Mouse (Mus musculus): ENCODE data around the gene Olfr1061. TPM values are rescaled to one million over a fixed set of nuclear protein-coding genes. Genes with fewer than 3 reads are reported as not detected.
"Not testable (repeated sequence)": the region's sequence is repeated elsewhere in the genome, so short reads cannot be mapped to it uniquely, and the experiment has no call there.

Olfr1061 gene
- polyA plus RNA-seq (2017; shearing (Covaris generic)), result not detected

DNA sequence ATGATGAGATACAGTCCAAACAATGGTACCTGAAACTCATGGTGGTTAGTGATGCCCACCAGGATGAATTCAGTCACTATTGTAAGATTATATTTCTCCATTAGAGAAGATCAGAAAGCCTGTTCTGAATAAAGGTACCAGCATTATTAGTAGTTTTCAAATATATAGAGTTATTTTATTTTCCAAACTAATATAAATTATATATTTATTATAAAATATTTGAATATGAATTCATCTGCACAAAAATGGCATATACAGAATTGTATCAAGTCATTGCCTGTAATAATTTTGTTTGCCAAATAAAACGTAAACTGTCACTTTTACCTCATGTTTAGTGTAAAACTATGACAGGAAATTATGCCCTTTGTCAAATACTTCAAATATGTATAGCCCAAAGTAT, at the start of gene Olfr1061:
Olfr1061 (minus strand) TSS at position 101 of the 400 bp plus-strand sequence.
- no peak for ATAC-seq

GRCm38 (mm10) chr2:86460434-86460833, 46.6 kb upstream of the Olfr1061 start:
- no peak for ATAC-seq

DNA sequence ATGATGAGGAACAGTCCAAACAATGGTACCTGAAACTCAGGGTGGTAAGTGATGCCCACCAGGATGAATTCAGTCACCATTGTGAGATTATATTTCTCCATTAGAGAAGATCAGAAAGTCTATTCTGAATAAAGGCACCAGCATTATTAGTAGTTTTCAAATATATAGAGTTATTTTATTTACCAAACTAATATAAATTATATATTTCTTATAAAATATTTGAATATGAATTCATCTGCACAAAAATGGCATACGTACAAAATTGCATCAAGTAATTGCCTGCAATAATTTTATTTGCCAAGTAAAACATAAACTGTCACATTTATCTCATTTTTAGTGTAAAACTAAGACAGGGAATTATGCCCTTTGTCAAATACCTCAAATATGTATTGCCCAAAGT, 42.3 kb upstream of the Olfr1061 start, which contains the start of gene Olfr1066:
Olfr1066 (minus strand) TSS at position 101 of the 400 bp plus-strand sequence.
- no peak for ATAC-seq

DNA sequence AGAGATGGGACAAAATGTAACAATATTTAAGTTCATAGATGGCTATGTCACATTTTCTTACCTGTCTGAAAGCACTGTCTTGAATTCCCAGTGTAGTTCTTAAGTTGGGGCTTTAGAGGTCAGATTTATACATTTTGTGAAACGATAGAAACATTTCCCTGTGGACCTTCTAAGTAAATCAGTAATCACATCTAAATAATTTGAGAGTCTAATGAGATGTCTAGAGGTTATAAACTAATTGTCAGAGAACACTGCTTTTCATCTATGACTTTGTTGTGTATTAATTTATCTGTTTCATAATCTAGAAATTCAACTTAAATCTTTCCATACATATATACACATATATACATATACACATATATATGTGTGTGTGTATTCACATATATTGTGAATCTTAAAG, 36.6 kb upstream of the Olfr1061 start, which contains the start of gene Olfr1065:
Olfr1065 (minus strand) TSS at position 101 of the 400 bp plus-strand sequence.
- ATAC-seq, result not testable (repeated sequence)

DNA sequence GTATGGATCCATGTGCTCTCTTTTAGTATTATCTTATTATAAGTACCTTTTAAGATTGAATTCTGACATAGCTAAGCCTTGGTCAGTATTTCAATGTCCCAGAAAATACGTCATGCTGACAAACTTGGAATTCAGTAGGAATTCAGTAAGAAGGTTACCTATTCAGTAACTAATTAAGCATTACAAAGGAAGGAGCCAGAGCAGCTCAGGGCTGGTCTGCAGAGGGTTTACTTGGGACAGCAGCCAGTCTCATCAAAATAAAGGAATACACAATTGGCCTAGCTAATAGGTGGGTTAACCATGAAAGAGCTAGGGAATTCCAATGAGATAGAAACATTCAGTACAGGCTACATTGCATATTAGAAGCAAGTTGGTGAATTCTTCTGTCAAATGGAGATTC, 28.3 kb upstream of the Olfr1061 start:
- ATAC-seq, result not testable (repeated sequence)

- ATAC-seq, result not testable (repeated sequence)
Observed at GRCm38 (mm10) chr2:86428511-86428910, 14.7 kb upstream of the Olfr1061 start.

- not testable (repeated sequence) for ATAC-seq
Observed at GRCm38 (mm10) chr2:86426649-86427048, 12.8 kb upstream of the Olfr1061 start, which contains the start of gene Olfr1062. TSS of gene Olfr1062 (minus strand) at chr2:86426749.

- no peak for ATAC-seq
Observed at GRCm38 (mm10) chr2:86395114-86395513, 18.7 kb downstream of the Olfr1061 start.

DNA sequence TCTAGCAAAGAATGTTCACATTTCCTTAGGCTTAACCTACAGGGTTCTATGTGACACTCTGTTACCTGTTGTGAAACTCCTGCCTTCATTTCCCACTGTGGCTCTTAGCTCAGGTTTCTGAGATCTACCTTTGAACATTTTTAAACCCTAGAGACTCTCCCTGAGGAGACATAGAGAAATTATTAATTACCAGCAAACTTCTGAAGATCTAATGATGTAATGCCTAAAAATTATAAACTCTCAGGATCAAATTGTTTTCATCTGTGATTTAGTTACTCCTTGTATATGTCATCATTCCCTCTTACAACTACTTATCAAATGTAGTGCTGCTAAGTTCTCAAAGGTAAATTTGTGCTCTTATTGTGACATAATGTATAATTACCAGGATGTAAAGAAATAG, 25.4 kb downstream of the Olfr1061 start, which contains the start of gene Olfr1058:
Olfr1058 (minus strand) TSS at position 101 of the 400 bp plus-strand sequence.
- ATAC-seq, result not testable (repeated sequence)

GRCm38 (mm10) chr2:86378293-86378692, 35.6 kb downstream of the Olfr1061 start, which contains the start of gene Olfr1057:
TSS of gene Olfr1057 (minus strand) at chr2:86378393.
- no peak for ATAC-seq

GRCm38 (mm10) chr2:86366342-86366741, 47.5 kb downstream of the Olfr1061 start:
- not testable (repeated sequence) for ATAC-seq

Other genes starting within 250 kb of the Olfr1061 start
- not detected for gene Olfr1043, start 246.5 kb downstream of the Olfr1061 start, polyA plus RNA-seq (2017; shearing (Covaris generic))
- not detected for gene Olfr1044, start 236.2 kb downstream of the Olfr1061 start, polyA plus RNA-seq (2017; shearing (Covaris generic))
- gene Olfr52, start 228.4 kb downstream of the Olfr1061 start, polyA plus RNA-seq (2017; shearing (Covaris generic)), result not detected
- gene Olfr1045, start 211.0 kb downstream of the Olfr1061 start, polyA plus RNA-seq (2017; shearing (Covaris generic)), result under 1 TPM in 1 of 2 experiments, not detected in 1; 0.44 TPM
- gene Olfr1046, start 194.7 kb downstream of the Olfr1061 start, polyA plus RNA-seq (2017; shearing (Covaris generic)), result not detected
- gene Olfr1047, start 182.6 kb downstream of the Olfr1061 start, polyA plus RNA-seq (2017; shearing (Covaris generic)), result not detected
- not detected for gene Olfr1048, start 173.8 kb downstream of the Olfr1061 start, polyA plus RNA-seq (2017; shearing (Covaris generic))
- not detected for gene Olfr1049, start 155.7 kb downstream of the Olfr1061 start, polyA plus RNA-seq (2017; shearing (Covaris generic))
- not detected for gene Olfr1051, start 135.0 kb downstream of the Olfr1061 start, polyA plus RNA-seq (2017; shearing (Covaris generic))
- gene Olfr1052, start 121.6 kb downstream of the Olfr1061 start, polyA plus RNA-seq (2017; shearing (Covaris generic)), result under 1 TPM in 1 of 2 experiments, not detected in 1; 0.21 TPM
- gene Olfr1053, start 98.8 kb downstream of the Olfr1061 start, polyA plus RNA-seq (2017; shearing (Covaris generic)), result not detected
- gene Olfr1054, start 78.6 kb downstream of the Olfr1061 start, polyA plus RNA-seq (2017; shearing (Covaris generic)), result not detected
- not detected for gene Olfr1055, start 63.8 kb downstream of the Olfr1061 start, polyA plus RNA-seq (2017; shearing (Covaris generic))
- gene Olfr1056, start 51.6 kb downstream of the Olfr1061 start, polyA plus RNA-seq (2017; shearing (Covaris generic)), result not detected
- not detected for gene Olfr1057, start 35.7 kb downstream of the Olfr1061 start, polyA plus RNA-seq (2017; shearing (Covaris generic))
- gene Olfr1058, start 25.5 kb downstream of the Olfr1061 start, polyA plus RNA-seq (2017; shearing (Covaris generic)), result not detected
- not detected for gene Olfr1062, start 12.7 kb upstream of the Olfr1061 start, polyA plus RNA-seq (2017; shearing (Covaris generic))
- gene Olfr1065, start 36.5 kb upstream of the Olfr1061 start, polyA plus RNA-seq (2017; shearing (Covaris generic)), result not detected
- gene Olfr1066, start 42.2 kb upstream of the Olfr1061 start, polyA plus RNA-seq (2017; shearing (Covaris generic)), result not detected
- not detected for gene Olfr228, start 73.3 kb upstream of the Olfr1061 start, polyA plus RNA-seq (2017; shearing (Covaris generic))
- not detected for gene Olfr1076, start 94.4 kb upstream of the Olfr1061 start, polyA plus RNA-seq (2017; shearing (Covaris generic))
- not detected for gene Olfr1079, start 128.4 kb upstream of the Olfr1061 start, polyA plus RNA-seq (2017; shearing (Covaris generic))
- gene Olfr1080, start 144.2 kb upstream of the Olfr1061 start, polyA plus RNA-seq (2017; shearing (Covaris generic)), result not detected
- gene Olfr1082, start 184.9 kb upstream of the Olfr1061 start, polyA plus RNA-seq (2017; shearing (Covaris generic)), result not detected
- not detected for gene Olfr1084, start 225.7 kb upstream of the Olfr1061 start, polyA plus RNA-seq (2017; shearing (Covaris generic))
- gene Olfr1085, start 248.0 kb upstream of the Olfr1061 start, polyA plus RNA-seq (2017; shearing (Covaris generic)), result not detected

Data from activated CD4-positive, CD25-positive, alpha-beta regulatory T cell, adult 4 months (primary cell).